Mouse (Mus musculus) urinary bladder, postnatal 10 days (tissue): Measurements from ENCODE around the gene Fgf23.

Experiments used
- DNase-seq: peaks from one replicate; pipeline ENCODE4 v3.0.0; 2022; ENCODE audit warnings: low spot score

The Fgf23 gene

DNA sequence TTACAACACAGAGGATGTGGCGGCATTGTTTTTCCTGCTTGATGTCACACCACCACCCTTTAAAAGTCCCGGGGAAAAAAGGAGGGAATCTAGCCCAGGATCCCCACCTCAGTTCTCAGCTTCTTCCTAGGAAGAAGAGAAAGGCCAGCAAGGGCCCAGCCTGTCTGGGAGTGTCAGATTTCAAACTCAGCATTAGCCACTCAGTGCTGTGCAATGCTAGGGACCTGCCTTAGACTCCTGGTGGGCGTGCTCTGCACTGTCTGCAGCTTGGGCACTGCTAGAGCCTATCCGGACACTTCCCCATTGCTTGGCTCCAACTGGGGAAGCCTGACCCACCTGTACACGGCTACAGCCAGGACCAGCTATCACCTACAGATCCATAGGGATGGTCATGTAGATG, at the start of gene Fgf23:
Gene Fgf23, plus strand, starts transcription at position 86 of the 400 bp plus-strand sequence.
- DNase-seq = no peak

DNA sequence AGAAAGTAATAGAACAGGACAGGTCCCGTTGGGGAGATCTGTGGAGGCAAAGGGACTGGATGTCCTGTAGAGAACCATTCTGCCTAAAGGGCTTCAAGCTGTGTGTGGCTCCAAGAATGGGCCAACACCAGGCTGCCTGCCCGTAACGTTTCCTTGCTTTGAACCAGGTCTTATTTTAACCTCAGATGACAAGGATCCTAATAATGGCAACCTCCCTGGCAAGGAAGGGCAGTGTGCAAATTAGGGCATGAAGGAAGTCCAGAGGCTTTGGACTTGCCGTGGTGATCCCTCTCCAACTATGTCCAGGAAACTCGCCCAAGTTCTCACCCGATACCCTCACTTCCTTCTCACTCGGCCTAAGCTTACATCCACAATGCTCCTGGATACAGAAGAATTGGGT, 47.9 kb upstream of the Fgf23 start:
- DNase-seq = no peak

DNA sequence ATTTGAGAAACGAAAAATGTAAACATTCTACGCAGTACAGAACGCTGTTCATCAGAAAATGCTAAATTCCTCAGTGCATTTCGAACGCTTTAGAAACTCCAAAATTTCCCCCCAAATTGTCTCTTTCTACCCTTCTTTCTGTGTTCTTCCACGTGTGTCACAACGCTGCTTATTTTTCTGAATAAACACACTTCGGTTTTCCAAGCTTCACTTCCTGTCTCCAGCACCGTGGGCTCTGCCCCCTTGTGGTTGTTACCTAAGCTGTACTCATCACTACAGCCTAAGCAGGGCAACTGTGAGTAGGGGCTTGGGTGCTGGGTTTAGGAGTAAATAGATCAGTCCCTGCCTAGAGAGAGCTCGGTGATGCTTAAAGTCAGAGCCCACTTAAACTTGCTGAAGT, 37.9 kb upstream of the Fgf23 start:
- no peak for DNase-seq

DNA sequence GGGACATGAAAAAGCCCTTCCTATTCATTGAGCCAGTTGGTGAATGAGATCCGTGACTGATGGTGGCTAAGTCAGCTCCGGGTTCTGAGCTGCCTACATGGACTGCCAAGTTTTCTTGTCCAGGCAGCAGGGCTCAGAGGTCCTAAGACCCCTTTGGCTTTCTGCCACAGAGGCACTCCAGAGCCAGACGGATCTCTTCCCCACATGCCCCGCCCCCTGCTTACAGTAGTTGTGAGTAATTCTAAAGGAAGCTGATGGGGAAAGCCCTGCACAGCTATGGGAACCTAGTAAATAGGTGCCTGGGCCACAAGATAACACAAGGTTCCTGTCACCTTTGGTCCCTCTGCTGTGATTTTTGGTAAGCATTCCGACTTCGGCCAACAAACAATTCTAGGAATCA, 27.8 kb upstream of the Fgf23 start:
- DNase-seq = no peak

DNA sequence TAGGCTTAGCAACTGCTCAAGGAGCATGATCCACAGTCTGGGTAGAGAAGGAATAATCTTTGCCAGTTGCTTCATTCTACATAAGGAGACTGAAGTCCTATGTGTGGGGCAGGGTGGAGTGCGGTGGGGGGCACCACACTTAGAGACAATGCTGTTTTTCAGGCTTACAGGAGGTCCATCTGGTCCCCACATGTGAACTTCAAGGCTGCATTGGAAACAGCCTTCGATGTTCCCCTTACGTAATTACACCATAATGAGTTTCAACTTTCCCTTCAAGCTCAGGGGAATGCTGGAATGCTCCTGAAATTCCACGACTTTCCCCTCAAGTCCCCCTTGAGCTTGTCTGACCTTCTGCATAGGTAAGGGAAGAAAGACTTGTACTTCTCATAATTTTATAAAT, 21.9 kb upstream of the Fgf23 start:
- no peak for DNase-seq

DNA sequence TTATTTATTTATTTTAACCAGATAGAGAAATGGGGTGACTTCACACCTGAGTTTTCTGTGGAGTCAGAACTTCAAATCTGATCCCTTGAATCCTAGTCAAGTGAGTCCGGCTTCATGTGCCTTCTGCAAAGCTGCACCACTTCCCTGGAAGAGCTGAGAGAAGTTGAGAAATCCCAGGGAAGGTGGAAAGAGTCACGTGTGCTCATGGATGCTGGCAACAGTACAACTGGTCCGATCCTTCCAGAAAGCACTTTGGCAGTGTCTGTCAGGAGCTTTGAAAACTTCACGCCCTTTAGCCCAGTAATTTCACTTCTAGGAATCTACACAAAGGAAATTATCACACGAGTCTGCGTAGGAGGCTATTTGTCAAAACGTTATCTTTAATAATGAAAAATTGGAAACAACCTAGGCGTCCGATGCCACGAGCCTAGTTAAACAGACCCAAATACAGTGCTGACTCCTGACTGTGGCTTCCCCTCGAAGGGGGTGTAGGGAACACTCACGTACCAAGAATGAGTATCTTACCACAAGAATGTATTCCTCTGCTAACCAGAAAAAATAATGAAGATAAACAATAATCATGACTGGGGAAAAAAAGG, 15.6 kb upstream of the Fgf23 start:
- no peak for DNase-seq

DNA sequence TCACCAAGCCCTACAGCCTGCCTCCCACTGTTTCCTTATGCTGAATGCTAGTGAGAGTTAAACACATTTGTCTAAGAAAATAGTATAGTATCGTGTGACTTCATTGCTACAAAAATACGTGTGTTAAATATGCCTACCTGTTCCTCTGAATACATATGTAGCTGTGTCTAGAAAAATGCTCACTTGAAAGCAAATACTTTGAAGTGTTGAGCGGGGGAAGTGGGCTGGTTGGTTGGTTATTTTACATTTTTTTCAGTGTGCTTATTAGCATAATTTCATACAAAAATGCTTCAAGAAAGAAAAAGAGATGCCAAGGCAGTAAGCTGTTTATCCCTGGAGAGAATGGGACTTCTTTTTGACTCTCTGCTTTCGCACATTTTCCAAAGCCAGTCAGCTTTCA, 12.7 kb upstream of the Fgf23 start:
- DNase-seq = no peak

DNA sequence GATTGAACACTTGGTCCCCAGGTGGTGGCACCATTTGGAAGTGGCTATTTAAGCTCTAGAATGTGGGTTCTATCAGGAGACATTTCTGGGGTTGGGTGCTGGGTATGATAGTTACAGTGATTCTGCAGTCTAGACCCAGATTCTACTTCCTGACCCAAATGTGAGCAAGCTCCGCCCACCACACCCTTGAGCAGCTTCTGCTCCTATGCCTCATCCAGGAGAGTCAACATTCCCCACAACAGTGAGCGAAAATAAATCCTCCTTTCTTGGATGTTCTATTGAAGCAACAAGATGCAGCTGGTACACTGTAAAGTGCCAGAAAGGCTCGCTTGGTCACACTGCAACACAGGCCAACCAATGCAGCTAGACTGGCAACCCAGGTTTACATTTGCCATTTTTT, 8.8 kb upstream of the Fgf23 start:
- DNase-seq = no peak

DNA sequence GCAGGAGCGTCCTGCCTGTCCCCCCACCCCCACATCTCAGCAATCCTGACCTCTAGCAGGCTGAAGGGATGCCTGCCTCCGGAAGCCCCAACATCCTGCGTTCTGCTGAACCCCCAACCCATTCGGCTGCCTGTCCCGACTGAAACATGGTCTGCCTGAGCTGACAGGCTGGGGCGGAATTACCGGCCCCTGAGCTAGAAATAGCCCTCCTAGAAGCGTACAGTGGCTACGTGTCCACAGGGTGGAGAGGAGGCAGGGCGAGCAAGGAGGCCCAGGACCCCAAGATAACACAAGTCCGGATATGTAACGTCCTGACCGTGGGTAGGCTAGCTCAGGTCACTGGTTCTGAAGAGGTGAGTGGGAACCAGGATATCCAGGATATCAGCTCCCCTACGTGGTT, 7.9 kb upstream of the Fgf23 start:
- no peak for DNase-seq

DNA sequence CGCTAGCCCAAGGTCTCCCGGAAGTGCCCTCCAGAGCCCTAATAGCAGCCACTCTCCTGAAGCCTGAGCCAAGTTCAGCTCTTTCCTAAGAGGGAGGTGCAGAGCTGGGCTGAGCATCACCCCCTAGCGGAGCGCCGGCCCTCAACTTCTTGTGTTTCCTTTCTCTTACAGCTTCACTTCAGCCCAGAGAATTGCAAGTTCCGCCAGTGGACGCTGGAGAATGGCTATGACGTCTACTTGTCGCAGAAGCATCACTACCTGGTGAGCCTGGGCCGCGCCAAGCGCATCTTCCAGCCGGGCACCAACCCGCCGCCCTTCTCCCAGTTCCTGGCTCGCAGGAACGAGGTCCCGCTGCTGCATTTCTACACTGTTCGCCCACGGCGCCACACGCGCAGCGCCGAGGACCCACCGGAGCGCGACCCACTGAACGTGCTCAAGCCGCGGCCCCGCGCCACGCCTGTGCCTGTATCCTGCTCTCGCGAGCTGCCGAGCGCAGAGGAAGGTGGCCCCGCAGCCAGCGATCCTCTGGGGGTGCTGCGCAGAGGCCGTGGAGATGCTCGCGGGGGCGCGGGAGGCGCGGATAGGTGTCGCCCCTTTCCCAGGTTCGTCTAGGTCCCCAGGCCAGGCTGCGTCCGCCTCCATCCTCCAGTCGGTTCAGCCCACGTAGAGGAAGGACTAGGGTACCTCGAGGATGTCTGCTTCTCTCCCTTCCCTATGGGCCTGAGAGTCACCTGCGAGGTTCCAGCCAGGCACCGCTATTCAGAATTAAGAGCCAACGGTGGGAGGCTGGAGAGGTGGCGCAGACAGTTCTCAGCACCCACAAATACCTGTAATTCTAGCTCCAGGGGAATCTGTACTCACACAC, 7.4 kb downstream of the Fgf23 start:
- no peak for DNase-seq

DNA sequence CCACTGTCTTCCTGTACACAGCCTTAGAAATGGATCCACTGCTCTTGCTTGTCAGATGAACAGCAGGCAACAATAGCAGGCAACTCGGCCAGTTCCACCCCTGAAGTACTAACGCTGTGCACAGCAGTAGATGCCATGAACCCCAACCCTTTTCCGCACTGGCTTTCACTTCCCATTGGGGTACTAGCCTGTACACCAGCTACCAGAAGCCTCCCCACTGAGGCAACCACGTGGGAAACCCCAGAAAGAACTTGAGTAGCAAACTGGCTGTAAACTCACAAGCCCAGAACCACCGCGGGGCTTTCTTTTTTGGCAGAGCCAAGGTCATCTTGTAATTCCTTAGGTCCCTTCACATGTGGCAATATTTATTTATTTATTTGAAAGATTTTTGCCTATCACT, 9.1 kb downstream of the Fgf23 start:
- DNase-seq = no peak

DNA sequence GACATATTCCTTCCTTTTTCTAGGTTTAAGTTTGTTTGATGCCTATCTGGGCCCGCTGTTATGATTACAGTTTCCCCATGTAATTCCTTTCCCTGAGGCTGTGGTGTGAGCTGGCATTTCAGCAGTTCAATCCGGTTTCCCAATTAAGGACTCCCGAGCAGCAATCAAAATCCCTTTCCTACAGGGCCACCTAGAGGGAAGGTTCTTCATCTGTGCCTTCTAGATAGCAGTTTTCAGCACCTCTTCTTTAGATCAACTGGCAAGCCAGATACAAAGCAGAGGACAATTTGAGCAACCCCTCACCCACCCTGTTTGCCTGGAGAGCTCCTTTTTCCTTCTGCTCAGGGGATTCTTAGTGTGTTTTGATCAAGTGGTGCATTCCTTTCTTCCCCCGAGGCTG, 14.0 kb downstream of the Fgf23 start:
- no peak for DNase-seq

DNA sequence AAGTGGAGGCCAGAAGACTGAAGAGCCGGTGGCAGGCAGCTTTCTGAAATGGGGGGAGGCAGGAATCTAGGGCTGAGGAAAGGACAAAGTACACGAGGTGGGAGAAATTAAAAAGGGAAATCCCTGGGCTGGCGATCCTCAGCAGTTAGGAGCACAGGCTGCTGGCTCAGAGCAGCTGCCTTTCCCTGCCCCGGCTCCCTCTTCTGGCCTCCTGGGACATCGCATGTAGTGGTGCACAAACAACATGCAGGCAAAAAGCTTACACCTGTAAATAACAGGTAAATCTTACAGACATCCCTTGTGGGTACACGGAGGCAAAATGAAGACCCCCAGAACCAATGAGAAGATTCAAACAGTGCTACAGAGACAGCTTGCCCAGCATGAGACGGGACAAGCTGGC, 21.9 kb downstream of the Fgf23 start:
- no peak for DNase-seq

DNA sequence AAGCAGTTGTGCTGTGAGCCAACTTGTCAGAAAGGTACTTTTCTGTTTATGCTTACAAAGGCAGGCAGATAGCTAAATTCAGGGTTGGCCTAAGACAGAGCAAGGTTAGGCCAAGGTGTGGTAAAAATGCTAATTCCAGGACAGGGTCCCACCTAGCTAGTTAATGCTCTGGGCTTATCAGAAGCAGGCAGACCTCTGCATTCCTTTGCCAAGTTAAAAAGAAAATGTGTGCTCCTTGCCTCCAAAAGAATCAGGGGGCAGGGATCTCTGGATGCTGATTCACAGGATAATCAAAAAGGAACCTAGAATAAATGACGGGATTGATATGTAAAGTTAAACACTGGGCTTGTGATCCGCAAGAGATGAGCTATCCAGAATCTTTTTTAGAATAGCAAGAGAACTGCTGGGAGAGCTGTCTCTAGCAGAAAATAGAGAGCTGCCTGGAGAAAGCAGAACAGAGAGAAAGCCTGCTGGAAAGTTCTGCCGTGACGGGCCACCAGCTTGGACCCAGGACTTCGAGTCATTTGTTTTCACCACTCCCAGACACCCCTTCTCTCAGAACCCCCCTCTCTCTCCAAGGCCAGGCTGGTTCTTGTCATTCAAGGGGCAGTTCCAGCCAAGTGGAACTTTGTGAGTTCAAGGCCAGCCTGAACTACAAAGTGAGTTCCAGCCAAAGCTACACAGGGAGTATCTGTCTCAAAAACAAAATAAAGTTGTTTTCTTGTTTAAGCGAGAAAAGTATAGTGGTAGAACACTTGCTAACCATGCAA, 31.0 kb downstream of the Fgf23 start:
- no peak for DNase-seq

DNA sequence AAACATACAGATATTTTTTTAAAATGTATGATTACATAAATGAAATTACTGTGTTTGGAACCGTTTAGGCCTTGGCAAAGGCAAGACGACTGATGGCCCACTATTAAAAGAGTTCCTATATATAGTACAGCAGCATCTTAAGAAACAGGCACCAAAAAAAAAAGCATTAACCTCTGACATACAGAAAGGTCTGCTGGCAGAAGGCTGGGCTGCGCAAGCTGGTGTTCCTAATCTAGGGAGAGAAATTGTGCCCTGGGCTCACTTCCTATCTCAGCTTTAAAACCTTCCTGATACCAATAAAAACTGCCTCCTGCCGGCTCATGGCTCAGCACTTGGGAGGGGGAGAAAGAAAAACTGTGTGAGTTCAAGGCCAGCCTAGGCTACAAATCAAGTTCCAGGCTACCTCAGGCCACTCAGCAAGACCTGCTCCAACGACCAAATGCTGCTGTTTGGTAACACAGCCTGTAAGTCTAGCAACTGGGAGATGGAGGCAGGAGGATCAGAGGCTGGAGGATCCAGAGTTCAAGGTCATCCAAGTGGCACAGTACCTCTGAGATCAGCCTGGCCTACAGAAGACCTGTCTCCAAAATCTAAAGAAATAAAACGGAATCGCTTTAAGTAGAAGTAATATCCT, 31.8 kb downstream of the Fgf23 start:
- DNase-seq = no peak

DNA sequence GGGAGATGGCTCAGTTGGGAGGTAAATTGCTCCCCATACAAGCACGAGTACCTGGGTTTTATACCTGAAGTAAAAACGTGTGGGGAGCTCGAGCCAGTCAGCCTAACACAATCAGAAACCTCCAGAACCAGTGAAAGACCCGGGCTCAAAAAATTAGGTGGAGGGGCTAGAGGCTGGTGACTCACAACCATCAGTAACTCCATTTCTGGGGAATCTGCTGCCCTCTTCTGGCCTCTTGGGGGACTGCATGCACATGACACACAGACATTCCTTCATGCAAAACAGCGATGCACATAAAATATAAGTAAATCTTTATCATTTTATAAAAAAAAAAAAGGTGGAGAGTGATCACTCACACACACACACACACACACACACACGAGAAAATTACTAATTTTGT, 32.4 kb downstream of the Fgf23 start:
- DNase-seq = no peak

DNA sequence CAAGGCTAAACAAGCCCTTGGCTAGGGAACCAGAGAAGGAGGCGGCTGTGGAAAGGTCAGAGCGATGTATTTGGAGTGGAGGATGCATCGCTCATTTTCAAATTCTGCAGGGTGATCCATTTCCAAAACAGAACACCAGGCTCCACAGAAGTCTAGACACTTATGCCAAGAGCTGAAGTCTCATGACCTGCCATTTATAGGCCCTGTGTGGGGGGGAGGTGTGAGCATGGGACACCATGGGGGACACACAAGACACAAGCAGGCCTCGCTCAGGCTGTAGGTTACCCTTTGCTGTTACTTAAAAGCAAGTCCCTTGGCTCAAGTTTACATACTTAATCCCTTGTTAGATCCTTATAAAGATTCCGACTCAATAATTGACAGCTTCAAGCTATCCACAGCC, 33.5 kb downstream of the Fgf23 start:
- no peak for DNase-seq

DNA sequence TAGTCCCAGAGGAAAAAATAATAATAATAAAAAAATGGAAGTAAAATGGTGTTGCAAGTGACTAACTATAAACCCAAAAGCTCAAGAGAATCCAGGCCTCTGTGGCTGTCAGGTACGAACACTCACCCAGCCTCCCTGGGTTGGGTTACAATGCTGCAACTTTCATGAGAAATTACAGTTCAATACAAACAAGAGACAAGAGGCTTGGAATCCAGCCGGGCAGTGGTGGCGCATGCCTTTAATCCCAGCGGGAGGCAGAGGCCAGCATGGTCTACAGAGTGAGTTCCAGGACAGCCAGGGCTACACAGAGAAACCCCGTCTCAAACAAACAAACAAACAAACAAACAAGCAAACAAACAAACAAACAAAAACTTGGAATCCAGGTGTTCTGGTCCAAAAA, 34.0 kb downstream of the Fgf23 start:
- no peak for DNase-seq

DNA sequence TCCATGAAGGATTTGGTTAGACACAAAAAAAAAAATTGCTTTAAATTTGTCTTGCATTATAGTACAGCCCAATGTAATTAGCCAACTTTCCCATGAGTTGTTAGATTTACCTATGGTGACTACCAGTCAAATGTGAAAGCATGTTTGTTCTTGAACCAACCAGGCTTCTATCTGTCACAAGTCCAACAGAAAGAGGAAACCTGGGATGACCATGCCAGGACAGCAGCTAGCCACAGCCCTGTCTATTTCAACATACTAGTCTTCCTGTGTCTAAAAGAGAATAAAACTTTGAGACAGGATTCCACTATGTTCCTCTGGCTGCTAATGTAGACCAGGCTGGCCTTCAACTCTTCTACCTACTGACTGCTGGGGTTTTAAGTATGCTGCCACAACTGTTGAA, 34.7 kb downstream of the Fgf23 start:
- no peak for DNase-seq

DNA sequence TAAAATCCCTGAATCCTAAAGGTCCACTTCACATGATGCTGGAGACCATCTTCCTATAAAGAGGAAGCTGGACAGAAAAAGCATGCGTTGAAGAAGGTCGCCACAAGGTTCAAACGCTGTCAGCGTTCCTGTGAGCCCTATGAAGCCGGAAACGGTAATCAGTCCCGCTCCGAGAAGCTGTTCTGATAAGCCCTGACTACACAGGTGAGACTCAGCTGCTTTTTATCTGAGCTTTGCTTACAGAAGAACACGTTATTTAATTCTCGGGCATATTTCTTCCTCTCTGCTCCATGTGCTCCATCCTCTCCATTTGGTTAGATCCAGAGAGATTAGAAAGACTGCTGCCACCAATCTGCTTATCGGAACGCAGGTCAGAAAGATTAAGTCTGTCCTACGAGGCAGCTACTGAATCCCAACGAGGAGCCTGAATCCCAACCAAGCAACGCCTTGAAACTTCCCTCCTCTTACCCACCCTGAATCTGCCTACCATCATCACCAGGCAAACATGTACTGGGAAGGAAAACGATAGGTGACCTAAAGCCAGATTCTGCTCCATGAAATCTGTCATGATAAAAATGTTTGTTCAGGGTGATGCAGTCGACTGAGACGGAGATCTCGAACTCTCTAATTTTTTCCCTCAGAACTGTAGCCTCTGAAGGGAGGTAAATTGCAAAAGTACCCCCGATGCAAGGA, 35.8 kb downstream of the Fgf23 start:
- DNase-seq = no peak

DNA sequence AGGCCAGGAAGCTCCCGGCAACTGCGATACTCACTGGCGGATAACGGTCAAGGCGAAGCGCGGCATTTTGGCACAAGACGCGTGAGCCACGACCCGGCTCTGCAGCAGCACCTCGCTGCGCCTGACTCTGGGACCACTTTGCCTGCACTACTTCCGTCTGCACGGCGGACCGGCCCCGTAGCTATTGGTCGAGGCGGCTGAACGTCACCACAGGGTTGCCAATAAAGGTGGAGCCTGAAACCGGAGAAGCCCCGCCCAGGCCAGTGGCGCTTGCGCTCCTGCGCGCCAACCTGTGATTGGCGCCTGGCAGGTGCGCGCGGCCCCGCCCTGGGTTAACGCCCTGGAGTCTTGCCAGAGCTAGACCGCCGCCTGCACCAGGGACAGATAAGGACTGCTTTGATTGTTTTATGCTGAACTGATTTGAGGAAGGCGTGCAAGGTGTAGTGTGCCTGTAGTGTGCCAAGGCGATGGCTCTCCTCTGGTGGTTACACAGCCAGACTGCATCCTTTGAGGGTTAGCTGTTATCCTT, 36.8 kb downstream of the Fgf23 start, which contains the start of gene Tigar:
Gene Tigar, minus strand, starts transcription at position 156 of the 529 bp plus-strand sequence.
- peak; percentile 66 for DNase-seq
